ENCODE assay signal across 24 mouse cellular contexts in genomic region chr5:150932596-150932995, GRCm38 (mm10). TPM values are rescaled to one million over a fixed set of nuclear protein-coding genes. Genes with fewer than 3 reads are reported as not detected.
A peak's percentile ranks its signal among the peaks of the same experiment; 100 is the strongest.
DNase-seq lines count a peak whose midpoint lies in the region; TF ChIP-seq lines count a peak whose summit lies in the region.
"Had no signal": no experiment of that assay in that cellular context is flagged by ENCODE, and none has a peak within 500 bp of the region (broad histone marks: within the 10 kb centered on the region; RNA-seq: fewer than 3 reads in every experiment).

No protein-coding gene starts in this region.

- no peak overlapping the region for H3K27ac ChIP-seq in CH12.LX (ENCODE audit: insufficient read depth, low read depth)
- H3K27ac ChIP-seq in forebrain, embryonic 10.5 days: no peak overlapping the region
- H3K27ac ChIP-seq: embryonic facial prominence, embryonic 12.5 days; embryonic facial prominence, embryonic 15.5 days; forebrain, embryonic 13.5 days; hindbrain, embryonic 10.5 days; hindbrain, embryonic 13.5 days had no signal

- TF ChIP-seq POLR2A in CH12.LX (IDR thresholded peaks at IDR 0.05; ENCODE audit: low read depth, low read length): no peak

- dilution Hi-C loops in CH12.LX (cut with MboI; ENCODE audit: extremely low pct_ligation_motif_present, extremely low pct_unique_long_range_greater_than_20kb, low sequenced_read_pairs): no loop called here

- H3K4me3 ChIP-seq in CH12.LX (replicated peaks in 1 of 3; ENCODE audit: low read depth in 2 of 3, low read length in 2 of 3, poor library complexity in 1 of 3): no peak overlapping the region
- H3K4me3 ChIP-seq in forebrain, embryonic 10.5 days: no peak overlapping the region
- H3K4me3 ChIP-seq: embryonic facial prominence, embryonic 12.5 days; embryonic facial prominence, embryonic 15.5 days; forebrain, embryonic 13.5 days; hindbrain, embryonic 10.5 days; hindbrain, embryonic 13.5 days had no signal

- TF ChIP-seq CTCF in CH12.LX (conservative IDR thresholded peaks at IDR 0.05 in 1 of 2, IDR thresholded peaks at IDR 0.05 in 1 of 2; ENCODE audit: low read depth in 2 of 2, low read length in 2 of 2): no peak

- in situ Hi-C loops in CH12.LX (cut with MboI; ENCODE audit: low pct_ligation_motif_present, low pct_unique_long_range_greater_than_20kb, low sequenced_read_pairs): no loop called here

- intact Hi-C loops in heart, postnatal 36 days (cut with DNase I): no loop called here

- H3K4me1 ChIP-seq in CH12.LX (ENCODE audit: control insufficient read depth in 1 of 2, insufficient read depth in 2 of 2): no peaks in the 10 kb centered on the region
- no peaks in the 10 kb centered on the region for H3K4me1 ChIP-seq in forebrain, embryonic 10.5 days
- H3K4me1 ChIP-seq: hindbrain, embryonic 10.5 days had no signal

- no peak for TF ChIP-seq RAD21 in CH12.LX (IDR thresholded peaks at IDR 0.05; ENCODE audit: low read depth, low read length)

- H3K27me3 ChIP-seq in CH12.LX (replicated peaks): peaks cover 6% of the 10 kb centered on the region
- H3K27me3 ChIP-seq in forebrain, embryonic 10.5 days (ENCODE audit: poor library complexity, severe bottlenecking): no peaks in the 10 kb centered on the region
- H3K27me3 ChIP-seq: embryonic facial prominence, embryonic 12.5 days; embryonic facial prominence, embryonic 15.5 days; forebrain, embryonic 13.5 days; hindbrain, embryonic 13.5 days; Patski had no signal

- no peaks in the 10 kb centered on the region for H3K79me2 ChIP-seq in CH12.LX (replicated peaks; ENCODE audit: control insufficient read depth, extremely low read depth, insufficient read depth, poor library complexity, severe bottlenecking)

- H3K36me3 ChIP-seq in CH12.LX (replicated peaks in 1 of 2; ENCODE audit: control insufficient read depth in 1 of 2, insufficient read depth in 1 of 2, low read length in 1 of 2): no peaks in the 10 kb centered on the region
- H3K36me3 ChIP-seq in forebrain, embryonic 10.5 days (replicated peaks): no peaks in the 10 kb centered on the region
- H3K36me3 ChIP-seq: embryonic facial prominence, embryonic 12.5 days; embryonic facial prominence, embryonic 15.5 days; G1E; hindbrain, embryonic 10.5 days; hindbrain, embryonic 13.5 days had no signal

- no peaks in the 10 kb centered on the region for H3K9me3 ChIP-seq in CH12.LX (replicated peaks; ENCODE audit: low read length)
- no peaks in the 10 kb centered on the region for H3K9me3 ChIP-seq in forebrain, embryonic 10.5 days
- H3K9me3 ChIP-seq: embryonic facial prominence, embryonic 12.5 days; embryonic facial prominence, embryonic 15.5 days; forebrain, embryonic 13.5 days; hindbrain, embryonic 10.5 days; hindbrain, embryonic 13.5 days had no signal

- H3K4me2 ChIP-seq in CH12.LX (ENCODE audit: insufficient read depth, low read depth, poor library complexity, severe bottlenecking): peak overlapping the region; percentile 56; the same call in 1 of the 2 replicates
- H3K4me2 ChIP-seq: embryonic facial prominence, embryonic 12.5 days; embryonic facial prominence, embryonic 15.5 days; forebrain, embryonic 13.5 days; heart, embryonic 11.5 days; hindbrain, embryonic 13.5 days had no signal

- TF ChIP-seq EP300 in CH12.LX (IDR thresholded peaks at IDR 0.05; ENCODE audit: low read length): no peak

- 87% methylated on average over 2 of the region's 2 CpGs for WGBS in forebrain, embryonic 10.5 days

- peak; percentile 29 for DNase-seq in heart, adult 11 months
- DNase-seq in heart, postnatal 36 days: no peak
- peak; percentile 58 for DNase-seq in kidney, adult 9 months
- no peak for DNase-seq in kidney, postnatal 4 days
- DNase-seq in CH12.LX (ENCODE audit: extremely low read depth): no peak
- DNase-seq in forebrain, embryonic 10.5 days (ENCODE audit: extremely low spot score, low spot score): no peak
- DNase-seq: adrenal gland, adult 2 months; adrenal gland, postnatal 14 days; cerebellum, adult 11 months; cerebellum, adult 2 months; cerebellum, adult 9-11 months; cerebellum, postnatal 25 days; gastrocnemius, postnatal 10 days; gastrocnemius, postnatal 36 days had no signal

- H3K9ac ChIP-seq in CH12.LX (ENCODE audit: insufficient read depth, low read depth): no peak overlapping the region
- H3K9ac ChIP-seq: embryonic facial prominence, embryonic 12.5 days; embryonic facial prominence, embryonic 15.5 days; forebrain, embryonic 13.5 days; hindbrain, embryonic 13.5 days had no signal

TF ChIP-seq in CH12.LX, 34 proteins besides CTCF, POLR2A, EP300 and RAD21:
- no peak for TF ChIP-seq MEF2A (IDR thresholded peaks at IDR 0.05; ENCODE audit: borderline replicate concordance, low read depth, low read length)
- TF ChIP-seq CHD2 (IDR thresholded peaks at IDR 0.05; ENCODE audit: low read length): no peak
- no peak for TF ChIP-seq USF1 (IDR thresholded peaks at IDR 0.05; ENCODE audit: low read depth, low read length)
- no peak for TF ChIP-seq KAT2A (IDR thresholded peaks at IDR 0.05; ENCODE audit: insufficient replicate concordance, low read length)
- no peak for TF ChIP-seq PAX5 (IDR thresholded peaks at IDR 0.05; ENCODE audit: low read length)
- TF ChIP-seq RCOR1 (conservative IDR thresholded peaks at IDR 0.05; ENCODE audit: low read depth, low read length): no peak

RNA-seq across cellular contexts. Expression of gene Kl, which starts 19.8 kb away (rescaled TPM):
- under 1 TPM; 0.11 to 0.14 TPM for total RNA-seq in heart, postnatal 36 days (2021)
- total RNA-seq in CH12.LX (2012; rRNA removed) (not detected in 2 replicates), CH12.LX (2014; rRNA removed) (not detected in 2 replicates)
- not detected in 2 replicates for polyA plus RNA-seq in CH12.LX (2012; ENCODE audit: insufficient read length, low read depth)
- 0.05 TPM in 1 of 2 replicates, not detected in the other for polyA plus RNA-seq in forebrain, embryonic 10.5 days (2016; fragmentation: Nextera tagmentation; extraction: Ambion mirVana)
- total RNA-seq: common myeloid progenitor, adult 5-6 weeks; granulocyte monocyte progenitor cell, adult 5-6 weeks had no signal
- polyA plus RNA-seq: G1E; hindbrain, embryonic 10.5 days had no signal

Comparison
In these comparisons a context has a peak if more than half of its experiments do, and no peak if none do; other contexts are left out.
1. DNase-seq: peak in heart, adult 11 months (single experiment) and kidney, adult 9 months (single experiment); none in heart, postnatal 36 days (0 of 2), kidney, postnatal 4 days (0 of 2), CH12.LX (single experiment) and forebrain, embryonic 10.5 days (single experiment).